Mouse (Mus musculus): ENCODE data around the gene Slc25a29. TPM values are rescaled to one million over a fixed set of nuclear protein-coding genes. Genes with fewer than 3 reads are reported as not detected.

Gene Slc25a29
- polyA plus RNA-seq, 2 experiments from 2014 or later = 3.0 to 3.8 TPM

GRCm38 (mm10) chr12:108834337-108834736, 1.3 kb downstream of the Slc25a29 start:
- no peak for ATAC-seq

DNA sequence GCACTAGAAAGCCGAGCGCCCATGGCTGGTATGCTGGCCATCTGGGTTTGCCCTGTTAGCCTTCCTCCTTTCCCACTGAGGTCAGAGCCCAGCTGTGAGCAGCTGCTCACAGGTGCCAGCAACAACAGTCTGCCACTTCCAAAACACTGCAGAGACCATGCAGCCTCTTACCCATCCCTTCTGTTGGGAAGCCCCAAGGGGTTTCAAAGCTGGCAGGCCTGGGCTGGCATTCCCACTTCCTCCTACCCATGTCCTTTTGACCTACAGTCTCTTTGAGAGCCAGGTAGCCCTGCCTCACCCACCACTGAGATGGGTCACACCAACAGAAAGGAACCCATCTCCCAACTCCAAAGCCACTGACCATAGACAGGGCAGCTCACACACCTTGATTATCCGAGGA, 2.3 kb downstream of the Slc25a29 start:
- no peak for ATAC-seq

GRCm38 (mm10) chr12:108832851-108833250, 2.8 kb downstream of the Slc25a29 start:
- no peak for ATAC-seq

DNA sequence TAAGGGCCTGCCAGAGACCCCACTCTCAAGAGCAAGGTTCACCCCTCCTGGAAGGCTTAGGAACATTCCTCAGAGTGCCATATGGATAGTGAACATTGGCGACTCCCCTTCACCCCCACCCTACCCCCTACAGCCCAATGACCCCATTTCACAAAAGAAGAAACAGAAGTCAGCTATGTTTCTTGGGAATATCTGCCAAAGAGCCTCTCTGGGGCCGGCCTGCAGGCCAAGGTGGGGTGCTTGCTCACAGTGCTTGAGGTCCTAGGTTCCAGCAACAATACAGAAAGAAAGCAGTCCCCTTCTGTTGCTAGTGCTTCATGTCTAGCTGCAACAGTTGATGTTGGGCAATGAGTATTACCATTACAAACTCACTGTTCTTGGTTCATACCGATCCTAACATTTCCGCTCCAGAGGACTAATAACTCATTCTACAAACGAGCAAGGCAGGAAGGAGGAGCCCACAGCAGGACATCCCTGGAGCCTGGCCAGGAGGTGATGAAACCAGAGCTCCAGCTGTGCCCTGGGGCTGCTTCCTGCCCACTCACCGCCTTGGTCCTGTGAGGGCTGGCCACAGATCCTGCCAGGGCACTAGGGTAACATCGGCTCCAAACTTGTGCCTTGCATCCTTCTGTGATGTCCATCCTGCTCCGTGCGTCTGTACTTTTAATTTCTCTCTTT, 3.6 kb downstream of the Slc25a29 start:
- no peak for ATAC-seq

DNA sequence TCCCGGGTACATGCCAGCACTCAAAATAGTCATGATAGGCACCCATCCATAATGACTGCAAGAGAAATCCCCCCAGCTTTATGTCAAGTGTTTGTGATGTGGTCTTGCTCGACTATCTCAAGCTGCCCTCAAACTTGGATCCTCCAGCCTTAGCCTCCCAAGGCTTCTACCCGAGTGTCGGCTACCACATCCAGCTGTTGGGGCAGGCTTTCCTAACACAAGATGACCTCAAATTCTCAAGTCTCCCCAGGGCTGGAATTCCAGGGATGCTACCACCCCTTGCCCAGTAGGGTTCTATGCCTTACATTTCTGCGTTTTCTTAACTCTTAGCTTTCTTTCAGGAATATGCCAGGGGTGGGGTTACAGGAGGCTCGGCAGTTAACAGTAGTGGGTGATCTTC, 5.3 kb downstream of the Slc25a29 start:
- ATAC-seq = no peak

DNA sequence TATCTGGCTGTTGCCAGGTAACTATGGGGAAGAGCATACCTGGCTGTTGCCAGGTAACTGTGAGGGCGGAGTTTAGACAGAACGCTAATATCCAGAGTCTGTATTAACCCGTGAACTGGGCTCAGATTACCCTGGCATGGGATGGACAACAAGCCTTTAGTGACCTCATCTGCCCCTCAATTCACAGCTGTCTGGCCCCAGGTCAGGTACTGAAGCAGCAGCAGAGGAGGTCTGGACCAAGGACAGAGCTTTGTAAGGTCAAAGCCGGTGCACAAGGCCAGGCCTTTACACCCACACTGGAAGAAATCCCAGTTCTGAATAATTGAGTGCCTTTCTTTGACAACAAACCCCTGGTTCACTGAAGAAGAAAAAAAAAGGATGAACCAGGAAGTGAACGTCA, 6.0 kb downstream of the Slc25a29 start:
- ATAC-seq = no peak

DNA sequence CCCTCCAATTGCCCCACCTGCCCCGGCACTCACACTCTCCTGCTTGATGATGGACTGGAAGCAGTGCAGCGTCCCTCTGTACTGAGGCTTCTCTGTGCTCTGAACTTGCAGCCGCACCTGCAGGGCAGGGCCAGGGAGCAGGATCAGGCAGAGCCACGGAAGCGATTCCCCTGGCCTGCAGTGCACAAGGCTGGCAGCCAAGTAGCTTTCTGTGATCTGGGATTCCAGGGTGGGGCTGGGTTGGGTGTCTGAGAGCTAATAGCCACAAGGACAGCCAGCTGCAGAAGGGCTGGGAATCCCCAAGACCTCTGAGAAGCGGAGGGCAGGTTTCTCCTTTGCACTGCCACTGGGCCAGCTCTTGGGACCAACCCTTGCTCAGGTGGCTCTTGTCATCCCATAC, 8.0 kb downstream of the Slc25a29 start:
- ATAC-seq = no peak

- no peak for ATAC-seq
Observed at GRCm38 (mm10) chr12:108826958-108827535, 8.6 kb downstream of the Slc25a29 start.

DNA sequence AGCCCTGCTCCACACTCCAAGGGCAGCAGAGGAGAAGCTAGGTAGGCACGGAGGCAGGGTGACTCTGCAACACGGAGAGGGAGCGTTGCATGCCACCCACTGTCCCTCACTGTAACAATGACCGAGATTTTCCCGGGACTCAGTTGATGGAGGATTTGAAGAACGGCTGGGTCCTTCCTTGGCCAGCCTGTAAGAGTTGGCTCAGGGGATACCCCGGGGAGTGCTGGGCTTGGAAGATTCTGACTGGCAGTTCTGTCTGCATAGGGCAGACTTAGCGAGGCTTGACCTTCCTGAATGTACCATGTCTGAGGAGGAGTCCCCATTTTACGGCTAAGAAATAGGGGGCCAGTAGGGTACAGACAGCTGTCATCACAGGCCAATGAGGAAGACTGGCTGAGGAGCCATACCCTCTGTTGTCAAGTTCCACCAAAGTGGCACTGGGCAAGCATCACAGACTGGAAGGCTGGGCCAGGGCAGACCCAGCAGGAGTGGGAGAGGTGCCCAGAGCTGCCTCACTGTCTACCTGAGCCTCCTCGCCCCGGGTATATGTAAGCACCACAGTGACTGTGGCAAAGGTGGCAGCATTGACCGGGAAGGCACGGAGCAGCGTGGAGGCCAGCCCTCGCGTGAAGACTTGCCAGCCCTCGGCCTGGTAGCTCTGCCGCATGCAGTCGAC, 9.3 kb downstream of the Slc25a29 start:
- ATAC-seq = no peak

DNA sequence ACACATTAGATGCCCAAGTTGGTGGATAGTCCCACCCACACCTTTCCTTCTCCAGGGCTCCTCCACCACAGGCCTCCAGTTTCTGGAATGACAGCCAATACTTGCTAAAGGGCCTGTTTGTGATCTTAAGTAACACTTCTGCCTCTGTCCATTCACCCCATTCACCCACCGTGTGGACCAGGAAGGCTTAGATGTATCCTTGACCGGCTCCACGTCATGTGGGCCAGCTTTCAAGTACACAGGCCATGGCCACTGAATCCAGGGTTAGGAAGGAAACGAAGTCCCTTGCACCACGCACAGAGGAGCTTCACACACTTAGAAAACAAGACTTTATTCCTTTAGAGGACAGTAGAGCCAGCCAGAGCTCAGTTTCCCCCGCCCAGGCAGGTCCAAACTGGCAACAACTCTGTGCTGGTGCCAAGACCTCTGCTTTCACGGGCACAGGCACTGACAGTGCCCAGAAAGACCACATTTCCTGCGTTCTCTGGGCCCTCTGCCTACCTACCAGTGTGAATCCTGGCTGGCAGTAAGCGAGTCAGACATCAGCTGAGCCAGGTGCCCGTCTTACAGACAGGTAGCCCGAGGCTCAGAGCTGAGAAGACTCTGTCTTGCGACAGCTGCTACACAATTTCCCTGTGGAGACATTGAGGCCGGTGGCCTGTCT, 10.0 kb downstream of the Slc25a29 start:
- no peak for ATAC-seq

DNA sequence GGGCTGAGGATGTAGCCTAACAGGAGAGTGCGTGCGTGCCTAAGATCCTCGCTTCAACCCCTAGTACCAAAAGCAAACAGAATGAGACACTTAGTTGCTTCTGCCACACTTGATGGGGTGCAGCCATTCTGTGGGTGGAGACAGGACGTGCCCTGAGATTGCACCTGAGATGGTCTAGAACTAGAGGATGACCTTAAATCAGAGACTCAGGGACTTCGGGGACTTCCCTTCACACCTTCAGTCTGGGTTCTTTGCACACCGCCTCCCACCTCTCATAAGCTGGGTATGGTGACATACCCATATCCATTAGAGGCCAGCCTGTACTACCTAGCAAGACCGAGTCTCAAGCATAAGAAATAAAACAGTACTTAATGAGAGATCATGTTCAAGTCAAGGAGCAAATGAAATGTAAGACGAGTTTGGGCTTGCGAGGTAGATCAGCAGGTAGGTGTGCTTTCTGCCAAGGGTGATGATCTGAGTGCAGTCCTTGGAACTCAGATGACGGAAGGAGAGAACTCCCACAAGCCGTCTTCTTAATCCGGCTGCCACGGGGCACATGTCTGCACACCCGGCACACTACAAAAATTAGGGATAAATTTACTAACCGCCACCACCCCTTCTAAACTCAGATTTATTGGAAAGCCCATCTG, 11.3 kb downstream of the Slc25a29 start:
- ATAC-seq = peak; percentile 70

GRCm38 (mm10) chr12:108823036-108823435, 12.6 kb downstream of the Slc25a29 start:
- no peak for ATAC-seq

- ATAC-seq = no peak
Observed at GRCm38 (mm10) chr12:108820461-108820860, 15.2 kb downstream of the Slc25a29 start.

- no peak for ATAC-seq
Observed at GRCm38 (mm10) chr12:108816569-108816968, 19.1 kb downstream of the Slc25a29 start.

DNA sequence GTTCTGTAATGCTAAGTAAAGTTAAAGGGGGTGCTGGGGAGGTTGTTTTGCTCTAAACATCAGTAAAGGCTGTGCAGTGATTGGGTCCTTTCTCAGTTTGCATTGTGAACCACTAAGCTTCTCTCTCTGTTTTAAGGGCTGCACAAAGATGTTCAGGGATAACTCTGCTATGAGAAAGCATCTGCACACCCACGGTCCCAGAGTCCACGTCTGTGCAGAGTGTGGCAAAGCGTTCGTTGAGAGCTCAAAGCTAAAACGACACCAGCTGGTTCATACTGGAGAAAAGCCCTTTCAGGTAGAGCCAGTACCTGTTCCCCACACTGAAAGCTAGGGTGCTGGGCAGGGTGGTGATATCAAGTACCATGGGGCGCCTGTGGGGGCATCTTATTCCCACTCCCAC, 21.2 kb downstream of the Slc25a29 start:
- no peak for ATAC-seq

GRCm38 (mm10) chr12:108812463-108812862, 23.2 kb downstream of the Slc25a29 start:
- ATAC-seq = no peak

- ATAC-seq = peak; percentile 70
Observed at GRCm38 (mm10) chr12:108811133-108811532, 24.6 kb downstream of the Slc25a29 start.

- no peak for ATAC-seq
Observed at GRCm38 (mm10) chr12:108810309-108810708, 25.4 kb downstream of the Slc25a29 start.

DNA sequence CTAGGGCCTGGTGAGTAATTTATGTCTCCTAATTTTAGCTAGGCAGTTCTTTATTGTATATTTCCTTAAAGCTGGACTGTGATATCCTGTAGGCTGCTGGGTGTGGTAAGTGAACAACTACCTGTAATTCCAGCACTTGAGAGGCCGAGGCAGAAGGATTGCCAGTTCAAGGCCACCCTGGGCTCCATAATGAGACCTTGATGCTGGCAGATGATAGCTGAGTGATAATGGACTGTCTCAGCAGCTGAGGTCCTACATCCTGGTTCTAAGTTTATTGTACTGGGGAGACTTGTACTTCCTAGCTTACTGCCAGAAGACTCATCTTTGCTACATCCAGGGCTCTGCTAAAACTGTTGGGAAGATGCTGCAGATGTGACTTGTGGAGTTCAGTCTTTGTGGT, 25.9 kb downstream of the Slc25a29 start:
- no peak for ATAC-seq

DNA sequence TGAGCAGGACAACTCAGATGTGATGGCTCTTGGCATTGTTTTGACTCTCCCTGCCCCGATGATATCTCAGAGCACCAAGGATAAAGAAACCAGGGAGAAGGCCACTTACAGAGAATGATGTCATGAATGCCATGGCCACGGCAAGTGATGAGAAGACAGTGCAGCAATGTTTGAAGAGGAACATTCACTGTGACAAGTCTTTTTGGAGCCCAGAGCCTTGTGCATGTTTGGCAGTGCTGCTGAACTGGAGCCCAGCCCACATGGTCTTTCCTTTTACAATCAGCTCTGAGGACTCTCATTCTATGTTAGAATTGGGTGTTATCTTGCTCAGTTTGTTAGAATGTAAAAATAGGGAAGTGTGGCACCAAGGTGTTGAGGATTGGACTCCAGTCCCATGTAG, 27.2 kb downstream of the Slc25a29 start:
- no peak for ATAC-seq

DNA sequence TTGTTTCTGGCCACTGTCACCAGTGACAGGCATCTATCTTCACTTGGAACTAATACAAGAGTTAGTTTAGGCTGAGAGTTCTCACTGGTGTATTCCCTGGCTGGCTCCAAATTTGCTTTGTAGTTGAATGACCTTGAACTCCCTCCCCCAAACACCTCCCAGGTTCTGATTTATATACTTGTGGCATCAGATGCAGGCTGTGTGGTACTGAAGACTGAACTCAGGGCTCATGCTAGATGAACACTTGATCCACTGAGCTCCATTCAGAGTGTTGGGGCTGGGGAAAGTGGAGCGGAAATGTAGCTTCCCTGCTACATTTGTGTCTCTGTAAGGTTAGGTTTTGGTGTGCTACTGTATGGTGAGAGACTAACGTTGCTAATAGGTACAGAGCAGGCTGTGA, 31.3 kb downstream of the Slc25a29 start:
- ATAC-seq = no peak

- no peak for ATAC-seq
Observed at GRCm38 (mm10) chr12:108801613-108802012, 34.1 kb downstream of the Slc25a29 start.

- no peak for ATAC-seq
Observed at GRCm38 (mm10) chr12:108794979-108795537, 40.6 kb downstream of the Slc25a29 start.

Measured in CD4-positive, CD25-positive, alpha-beta regulatory T cell, adult 4 months (primary cell).